Mouse (Mus musculus): ENCODE data around the gene Arid1b. TPM values are rescaled to one million over a fixed set of nuclear protein-coding genes. Genes with fewer than 3 reads are reported as not detected.
A peak's percentile ranks its signal among the peaks of the same experiment; 100 is the strongest.

Gene Arid1b
- total RNA-seq, 2 experiments from 2014 or later = 77.5 to 90.0 TPM

DNA sequence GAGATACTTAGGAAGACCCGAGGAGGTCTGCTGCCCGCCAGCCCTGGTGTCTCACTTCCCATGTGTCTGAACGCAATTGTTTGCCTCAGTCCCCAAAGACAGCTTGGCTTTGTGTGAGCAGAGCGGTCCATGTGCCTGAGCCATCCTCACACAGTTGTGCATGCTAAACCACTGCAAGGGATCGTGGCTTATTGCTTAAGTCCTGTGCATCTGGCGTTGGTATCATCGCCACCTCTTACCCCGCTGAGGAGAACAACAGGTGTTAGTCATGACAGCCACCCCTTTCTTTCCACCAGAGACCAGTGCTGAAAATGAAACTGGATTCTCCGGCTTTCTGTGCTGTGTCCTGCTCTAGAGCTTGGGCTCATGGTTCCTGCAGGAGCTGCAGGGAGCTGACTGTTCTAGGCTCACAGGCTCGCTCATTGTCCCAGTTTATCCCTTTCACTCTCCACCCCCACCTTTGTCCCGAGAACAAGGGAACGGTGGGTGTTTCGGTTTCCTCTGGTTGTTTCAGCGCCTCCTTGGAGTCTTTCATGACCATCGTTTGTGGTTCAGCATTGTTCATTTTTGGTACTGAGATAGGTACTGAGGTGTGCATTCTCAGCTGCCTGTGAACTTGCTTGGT, 171.2 kb downstream of the Arid1b start:
- DNase-seq (ENCODE audit: low spot score in 2 of 2) = peak in 1 of 2 experiments; percentile 41
- intact Hi-C loops (cut with DNase I) = no loop called here

DNA sequence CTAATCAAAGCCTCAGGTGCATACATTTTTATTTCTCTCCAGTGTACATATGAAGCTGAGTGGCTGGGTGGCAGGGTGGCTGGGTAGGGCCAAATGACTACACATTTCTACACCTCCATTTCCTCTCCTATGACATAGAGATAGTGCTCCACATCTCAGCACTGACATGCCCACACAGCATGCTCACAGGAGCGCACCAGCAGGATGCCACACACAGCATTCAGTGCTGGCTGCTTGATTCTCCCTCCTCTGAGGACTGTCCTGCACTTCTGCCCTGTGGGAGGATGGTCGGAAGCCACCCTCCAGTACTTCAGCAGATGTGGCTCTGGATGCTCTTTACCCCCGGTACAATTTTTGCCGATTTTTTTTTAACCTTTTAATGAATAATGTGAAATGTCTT, 172.0 kb downstream of the Arid1b start:
- intact Hi-C loops (cut with DNase I) = no loop called here

DNA sequence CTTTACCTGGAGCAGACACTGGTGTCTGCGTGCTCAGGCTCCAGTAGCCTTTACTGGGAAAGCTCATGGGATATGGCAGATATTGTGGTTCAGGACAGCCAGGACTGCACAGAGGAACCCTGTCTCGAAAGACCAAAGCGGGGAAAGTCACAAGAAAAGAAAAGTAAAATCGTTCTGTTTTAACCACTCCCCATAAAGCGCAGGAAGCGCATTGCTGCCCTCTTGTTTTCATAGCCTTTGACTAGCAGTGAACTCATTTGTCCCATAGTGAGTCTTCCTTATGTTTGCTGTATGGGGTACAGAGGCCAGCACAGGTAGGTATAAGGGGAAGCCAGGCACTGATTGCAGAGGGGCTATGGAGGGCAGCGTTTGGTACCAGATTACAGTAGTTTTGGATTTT, 173.9 kb downstream of the Arid1b start:
- intact Hi-C loops (cut with DNase I) = no loop called here
- DNase-seq (ENCODE audit: low spot score in 2 of 2) = no peak

More for the DNA sequence above, 172.0 kb downstream of the Arid1b start:
- DNase-seq (ENCODE audit: low spot score in 2 of 2) = no peak

DNA sequence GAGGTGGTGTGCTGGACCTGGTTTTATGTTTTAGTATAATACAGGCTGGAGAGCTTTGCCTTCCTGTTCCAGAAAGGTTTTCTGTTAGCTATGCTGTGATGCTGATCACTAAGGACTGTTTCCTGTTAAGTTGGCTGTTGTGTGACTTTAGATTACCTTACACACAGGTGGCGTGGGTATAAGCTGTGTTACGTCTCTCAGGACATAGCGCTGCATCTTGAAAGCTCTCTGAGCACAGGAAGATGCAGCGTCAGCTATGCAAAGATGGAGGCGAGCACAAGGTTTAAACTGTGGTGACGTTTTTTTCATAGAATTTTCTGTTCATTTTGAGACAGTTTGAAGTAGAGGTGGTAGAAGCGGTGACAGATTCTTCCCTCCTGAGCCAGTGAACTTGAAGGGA, 174.5 kb downstream of the Arid1b start:
- DNase-seq (ENCODE audit: low spot score in 2 of 2) = no peak
- intact Hi-C loops (cut with DNase I) = no loop called here

DNA sequence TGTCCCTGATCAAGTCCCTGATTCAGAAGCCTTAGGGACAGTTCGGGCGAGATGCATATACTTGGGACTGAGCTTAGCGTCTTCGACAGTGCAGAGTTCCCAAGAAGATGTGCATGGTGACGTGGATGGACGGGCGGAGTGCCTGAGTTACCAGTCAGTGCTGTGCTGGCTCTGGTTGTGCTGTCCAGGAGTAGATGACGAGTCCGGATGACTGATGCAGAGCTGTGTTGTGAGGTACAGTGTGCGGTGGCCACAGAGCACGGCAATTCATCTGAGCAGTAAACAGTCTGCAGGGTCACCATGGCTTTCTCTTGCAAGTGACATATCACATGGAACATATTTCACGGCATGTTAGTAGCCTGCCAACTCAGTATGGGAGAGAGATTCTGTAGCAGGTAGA, 176.2 kb downstream of the Arid1b start:
- intact Hi-C loops (cut with DNase I) = no loop called here
- no peak for DNase-seq (ENCODE audit: low spot score in 2 of 2)

DNA sequence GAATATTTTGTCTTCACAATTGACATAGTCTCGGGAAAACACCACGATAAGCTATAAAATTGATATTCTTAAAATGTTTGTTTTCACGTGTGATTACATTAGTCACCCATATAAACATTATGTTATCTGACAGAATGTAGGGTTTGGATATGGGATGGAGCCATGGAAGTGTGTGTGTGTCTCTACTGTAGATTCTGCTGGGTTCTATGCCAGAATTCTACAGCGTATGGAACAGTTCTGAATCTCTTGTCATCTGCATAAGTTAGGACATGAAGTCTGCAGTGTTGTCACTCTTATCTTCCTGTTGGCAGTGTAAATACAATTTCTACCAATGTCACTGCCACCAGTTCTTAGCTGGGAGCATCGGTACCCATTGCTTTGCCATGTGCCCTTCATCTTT, 177.3 kb downstream of the Arid1b start:
- no peak for DNase-seq (ENCODE audit: low spot score in 2 of 2)
- intact Hi-C loops (cut with DNase I) = no loop called here

DNA sequence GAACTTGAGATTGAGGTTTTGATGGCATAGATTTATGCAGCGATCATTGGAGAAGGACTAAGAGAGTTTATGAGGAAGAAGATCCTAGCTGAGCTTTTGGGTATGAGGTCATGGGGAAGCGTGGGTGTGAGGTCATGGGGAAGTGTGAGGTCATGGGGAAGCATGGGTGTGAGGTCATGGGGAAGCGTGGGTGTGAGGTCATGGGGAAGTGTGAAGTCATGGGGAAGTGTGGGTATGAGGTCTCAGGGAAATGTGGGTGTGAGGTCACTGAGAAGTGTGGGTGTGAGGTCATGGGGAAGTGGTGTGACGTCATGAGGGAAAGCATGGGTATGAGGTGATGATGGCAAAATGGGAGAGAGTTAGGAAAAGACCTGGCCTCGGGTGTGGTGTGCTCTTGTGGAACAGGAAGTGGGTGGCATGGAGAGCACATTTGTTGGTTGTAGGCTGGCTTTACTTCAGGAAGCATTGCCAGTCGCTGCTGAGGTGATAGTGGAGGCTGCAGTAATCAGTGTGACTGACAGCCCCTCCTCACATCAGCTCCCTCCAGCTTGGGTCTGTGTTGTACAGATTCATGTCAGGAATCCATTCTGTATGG, 180.4 kb downstream of the Arid1b start:
- no peak for DNase-seq (ENCODE audit: low spot score in 2 of 2)
- intact Hi-C loops (cut with DNase I) = no loop called here

DNA sequence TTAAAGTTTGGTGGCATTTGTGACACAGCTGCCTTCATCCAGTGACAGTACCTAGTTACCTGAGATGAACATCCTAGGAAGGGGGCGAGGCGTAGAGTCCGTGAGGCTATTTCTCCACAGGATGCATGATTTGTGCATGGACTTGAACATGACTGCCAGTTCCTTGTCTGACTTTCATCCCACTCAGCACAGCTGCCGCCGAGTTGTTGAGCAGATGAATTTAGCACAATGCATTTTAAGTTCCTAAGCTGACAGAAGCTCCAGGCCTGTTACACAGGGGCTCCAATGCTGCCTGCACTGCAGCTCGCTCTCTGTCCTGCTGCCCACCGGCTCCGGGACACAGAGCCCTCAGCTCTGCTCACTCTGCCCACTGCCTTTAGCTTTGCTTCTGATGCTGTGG, 181.4 kb downstream of the Arid1b start:
- intact Hi-C loops (cut with DNase I) = no loop called here
- DNase-seq (ENCODE audit: low spot score in 2 of 2) = peak in 1 of 2 experiments; percentile 55

DNA sequence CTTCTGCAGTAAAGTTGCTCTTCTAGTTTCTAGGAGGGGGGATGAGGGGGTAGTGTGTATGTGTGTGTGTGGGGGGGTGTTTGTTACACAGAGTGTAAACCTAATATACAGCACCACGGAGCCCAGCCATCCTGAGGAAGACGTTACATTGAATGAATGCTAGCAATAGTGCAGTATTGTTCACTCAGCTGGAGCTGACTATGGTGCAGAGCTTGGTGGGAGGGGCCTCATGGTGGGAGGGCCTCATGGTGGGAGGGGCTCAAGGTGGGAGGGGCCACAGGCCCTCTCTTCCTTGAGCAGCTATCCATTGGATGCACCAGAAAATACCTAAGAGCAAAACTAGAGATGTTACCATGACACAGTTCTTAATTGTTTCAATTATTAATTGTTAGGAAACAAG, 182.2 kb downstream of the Arid1b start:
- intact Hi-C loops (cut with DNase I) = no loop called here
- DNase-seq (ENCODE audit: low spot score in 2 of 2) = no peak

DNA sequence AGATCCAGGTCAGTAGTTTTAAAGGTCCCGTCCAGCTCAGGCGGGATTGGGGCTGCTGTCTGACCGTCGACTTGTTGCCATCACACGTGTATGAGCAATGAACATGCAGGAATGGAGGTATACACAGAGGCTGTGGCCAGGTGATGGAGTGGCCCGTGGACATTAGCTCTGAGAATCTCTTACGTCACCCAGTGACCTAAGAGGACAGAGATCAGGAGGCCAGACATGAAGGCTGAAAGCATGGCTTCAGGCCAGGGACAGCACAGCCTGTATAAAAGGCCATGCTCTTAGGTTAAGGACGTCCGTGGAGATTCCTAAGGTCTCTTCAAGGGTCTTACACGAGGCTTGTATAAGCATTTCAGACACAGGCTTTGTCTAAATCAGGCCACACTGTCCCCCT, 184.4 kb downstream of the Arid1b start:
- intact Hi-C loops (cut with DNase I) = no loop called here
- DNase-seq (ENCODE audit: low spot score in 2 of 2) = no peak

DNA sequence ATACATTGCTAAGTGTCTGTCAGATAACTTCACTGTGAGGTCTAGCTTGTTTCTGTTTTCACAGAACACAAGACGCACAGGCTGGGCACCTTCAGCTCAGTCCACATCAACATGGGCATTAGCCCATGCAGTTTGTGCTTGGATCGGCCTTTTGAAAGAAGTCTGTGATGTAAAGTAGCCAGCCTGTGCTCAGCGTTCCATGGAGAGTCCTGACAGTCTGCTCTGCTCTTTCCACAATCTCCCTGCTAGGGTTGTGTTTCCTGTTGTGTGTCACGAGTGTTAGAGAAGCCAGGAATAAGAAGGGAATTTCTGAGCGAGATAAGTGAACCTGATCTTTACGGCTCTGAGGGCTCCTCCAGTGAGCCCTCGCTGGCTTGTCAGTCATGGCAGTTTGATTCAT, 184.9 kb downstream of the Arid1b start:
- intact Hi-C loops (cut with DNase I) = no loop called here
- no peak for DNase-seq (ENCODE audit: low spot score in 2 of 2)

DNA sequence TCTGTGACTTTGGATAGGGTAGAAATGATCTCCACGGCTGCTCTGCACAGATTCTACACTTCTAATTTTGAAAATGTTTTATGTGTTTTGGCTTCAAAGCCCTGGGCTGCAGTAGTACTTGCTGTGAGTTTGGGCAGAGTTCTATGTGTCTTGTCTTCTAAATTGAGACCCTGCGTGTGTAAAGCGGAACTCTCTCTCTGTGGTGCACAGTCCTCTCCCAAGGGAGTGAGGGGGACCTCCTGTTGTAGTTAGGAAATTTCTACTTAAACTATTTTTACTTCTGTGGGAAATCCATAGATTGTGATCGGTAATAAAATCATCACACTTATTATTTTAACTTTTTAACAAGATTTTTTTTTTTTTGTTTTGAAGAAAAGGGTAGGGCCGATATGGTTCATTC, 185.3 kb downstream of the Arid1b start:
- intact Hi-C loops (cut with DNase I) = no loop called here
- no peak for DNase-seq (ENCODE audit: low spot score in 2 of 2)

DNA sequence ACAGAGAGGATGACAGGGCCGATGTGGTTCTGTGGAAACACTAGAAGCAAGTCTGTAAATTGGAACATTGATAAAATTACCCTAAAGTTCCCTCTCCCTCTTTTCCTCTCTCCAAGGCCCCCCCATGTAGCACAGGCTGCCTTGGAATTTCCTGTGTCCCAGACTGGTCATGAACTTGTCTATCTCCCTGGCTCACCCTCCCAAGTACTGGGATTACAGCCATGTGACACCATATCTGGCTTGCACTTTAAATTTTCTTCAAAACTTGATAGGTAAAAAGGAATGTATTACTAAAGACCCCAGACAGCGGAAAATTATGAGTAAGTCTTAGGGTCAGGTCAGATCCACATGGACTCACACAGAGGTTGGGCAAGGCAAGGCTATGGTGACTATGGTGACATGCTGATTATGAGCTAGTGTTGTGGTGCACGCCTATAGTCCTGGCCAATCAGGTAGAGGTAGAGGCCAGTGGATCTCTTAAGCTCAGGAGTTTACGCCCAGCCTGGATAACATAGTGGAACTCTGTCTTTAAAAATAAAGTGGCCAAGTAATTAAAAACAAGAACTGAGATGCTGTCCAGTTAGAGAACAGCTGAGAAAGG, 185.9 kb downstream of the Arid1b start:
- intact Hi-C loops (cut with DNase I) = loop anchor here (10.0 kb wide), 1 partner anchor 405 kb away; no protein-coding TSS in a partner anchor
- DNase-seq (ENCODE audit: low spot score in 2 of 2) = no peak

DNA sequence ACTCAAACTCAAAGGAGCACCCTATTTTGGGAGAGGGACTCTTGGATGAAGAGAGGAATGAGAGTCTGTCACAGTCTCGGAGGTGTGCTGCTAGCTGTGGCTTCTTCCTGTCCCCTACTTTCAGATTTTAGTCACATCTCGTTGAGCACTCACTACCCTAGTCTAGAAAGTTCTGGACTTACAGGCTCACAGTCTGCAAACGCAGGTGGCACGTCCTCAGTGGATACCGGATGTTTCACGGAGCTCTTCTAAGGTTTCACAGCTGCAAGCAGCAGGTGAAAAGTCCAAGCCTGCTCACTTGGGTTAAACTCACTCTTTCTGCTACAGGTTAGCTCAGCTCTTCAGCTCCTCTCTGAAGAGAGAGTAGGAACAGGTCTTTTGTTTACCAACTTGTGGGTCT, 186.8 kb downstream of the Arid1b start:
- no peak for DNase-seq (ENCODE audit: low spot score in 2 of 2)
- intact Hi-C loops (cut with DNase I) = loop anchor here (10.0 kb wide), 1 partner anchor 406 kb away; no protein-coding TSS in a partner anchor

DNA sequence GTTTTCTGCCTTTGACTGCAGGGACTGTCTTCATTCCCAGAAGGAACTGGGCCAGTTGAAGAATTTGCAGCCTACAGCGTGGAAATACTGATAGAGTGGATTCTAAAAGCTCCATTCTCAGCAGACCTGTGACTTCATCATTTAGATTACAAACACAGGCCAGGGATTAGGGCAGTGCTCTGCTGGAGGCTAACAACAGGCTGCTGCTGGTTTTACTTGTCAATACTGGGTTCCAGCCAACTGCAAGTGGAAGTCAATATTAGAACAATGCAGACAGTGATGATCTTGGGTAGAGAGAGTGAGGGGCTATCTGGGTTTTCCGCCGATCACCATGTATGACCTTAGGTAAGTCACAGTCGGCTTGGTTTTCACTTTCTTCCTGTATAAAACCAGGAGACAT, 188.4 kb downstream of the Arid1b start:
- DNase-seq (ENCODE audit: low spot score in 2 of 2) = no peak
- intact Hi-C loops (cut with DNase I) = loop anchor here (10.0 kb wide), 1 partner anchor 408 kb away; no protein-coding TSS in a partner anchor

DNA sequence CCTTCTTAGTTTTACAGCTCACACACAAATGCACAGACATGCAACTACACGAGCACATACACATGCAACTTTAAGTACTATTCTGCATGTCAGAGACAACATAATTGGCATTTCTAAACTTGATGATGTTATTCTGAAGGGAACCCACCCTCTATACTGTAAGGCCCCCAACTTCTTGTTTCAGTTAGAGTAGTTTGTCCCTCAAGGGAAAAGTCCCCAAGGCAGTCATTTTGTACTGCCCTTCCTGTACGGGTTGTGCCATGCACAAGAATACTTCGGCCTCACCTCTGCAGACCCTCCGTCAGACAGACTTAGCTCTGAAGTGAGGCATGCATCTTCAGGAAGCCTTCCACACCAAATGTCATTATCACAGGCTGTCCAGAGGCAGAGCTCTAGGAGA, 191.4 kb downstream of the Arid1b start:
- DNase-seq (ENCODE audit: low spot score in 2 of 2) = no peak
- intact Hi-C loops (cut with DNase I) = loop anchor here (10.0 kb wide), 1 partner anchor 411 kb away; no protein-coding TSS in a partner anchor

DNA sequence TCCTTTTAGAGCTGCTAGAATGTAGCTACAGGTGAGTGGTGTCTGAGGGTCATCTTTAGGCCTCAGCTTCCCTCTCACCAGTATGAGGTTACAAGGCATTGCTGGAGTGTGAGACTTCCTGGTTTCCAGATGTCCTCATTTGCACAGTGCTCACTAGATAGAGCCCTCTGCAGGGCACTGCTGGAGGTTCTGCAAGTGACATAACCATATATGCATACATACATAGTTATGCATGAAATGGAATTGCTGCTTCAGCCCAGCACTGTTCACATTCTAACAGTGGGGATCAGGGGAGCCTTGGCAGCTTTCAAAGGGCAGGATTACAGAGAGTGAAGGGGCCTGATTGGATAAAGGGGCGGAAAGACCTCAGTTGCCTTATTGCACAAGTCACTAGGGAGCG, 193.4 kb downstream of the Arid1b start:
- DNase-seq (ENCODE audit: low spot score in 2 of 2) = no peak
- intact Hi-C loops (cut with DNase I) = loop anchor here (10.0 kb wide), 1 partner anchor 413 kb away; no protein-coding TSS in a partner anchor

DNA sequence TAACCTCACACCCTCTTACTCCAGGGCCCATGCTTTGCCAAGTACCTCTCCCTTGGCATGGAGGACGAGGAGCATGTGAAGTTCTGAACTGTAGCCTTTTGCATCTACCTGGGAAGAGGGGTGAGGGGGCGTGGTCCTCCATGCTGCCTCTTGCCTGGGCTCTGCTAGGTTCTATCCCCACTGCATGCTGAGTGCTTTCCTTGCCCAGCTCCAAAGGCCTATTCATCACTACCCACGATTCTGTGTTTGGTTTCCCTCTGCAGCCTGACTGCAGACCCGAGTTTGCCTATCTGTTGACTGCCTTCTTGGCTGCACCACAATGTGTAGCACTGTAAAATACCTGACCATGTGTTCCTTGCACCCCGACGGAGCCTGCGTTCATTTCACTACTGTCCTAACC, 194.3 kb downstream of the Arid1b start:
- intact Hi-C loops (cut with DNase I) = loop anchor here (2.0 to 10.0 kb wide), 2 partner anchors 194 to 414 kb away; partner anchors contain the start of gene Arid1b
- no peak for DNase-seq (ENCODE audit: low spot score in 2 of 2)

DNA sequence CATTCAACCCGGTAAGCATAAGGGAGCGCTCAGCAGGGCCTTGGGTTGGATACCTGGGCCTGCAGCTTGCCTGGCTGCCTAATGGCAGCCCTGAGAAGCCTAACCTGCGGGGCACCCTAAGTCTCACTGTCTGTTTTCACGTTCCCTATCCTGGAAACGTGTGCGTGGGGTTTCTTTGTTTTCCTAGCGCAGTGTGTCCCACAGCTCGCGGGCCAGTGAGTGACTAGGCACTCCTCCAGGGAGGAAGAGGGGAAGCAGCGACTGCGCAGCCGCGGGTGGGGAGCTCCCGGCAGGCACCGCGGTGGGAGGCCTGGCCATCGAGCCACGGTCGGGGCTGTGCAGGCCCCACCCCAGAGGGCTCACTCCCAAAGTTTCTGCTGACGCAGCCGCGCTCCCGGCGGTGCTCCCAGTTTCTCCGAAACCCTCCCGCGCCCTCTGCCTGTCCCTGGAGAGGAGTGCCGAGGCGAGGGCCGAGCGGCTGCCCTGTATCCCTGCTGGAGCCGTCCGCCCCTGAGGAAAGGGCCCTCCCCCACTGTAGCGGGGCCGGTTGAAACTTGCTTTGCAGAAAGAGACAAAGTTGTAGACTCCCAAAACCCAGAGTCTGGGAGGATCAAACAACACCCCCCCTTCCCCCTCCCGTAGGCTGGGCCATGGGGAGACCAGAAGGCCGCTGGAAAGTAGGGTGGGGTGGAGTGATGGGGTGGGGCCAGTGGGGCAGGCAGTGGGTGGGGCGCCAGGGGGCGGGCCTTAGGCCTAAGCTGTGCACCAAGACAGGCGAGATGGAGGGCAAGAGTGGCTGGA, 195.6 kb downstream of the Arid1b start:
- intact Hi-C loops (cut with DNase I) = loop anchor here (2.0 to 10.0 kb wide), 2 partner anchors 195 to 415 kb away; partner anchors contain the start of gene Arid1b

DNA sequence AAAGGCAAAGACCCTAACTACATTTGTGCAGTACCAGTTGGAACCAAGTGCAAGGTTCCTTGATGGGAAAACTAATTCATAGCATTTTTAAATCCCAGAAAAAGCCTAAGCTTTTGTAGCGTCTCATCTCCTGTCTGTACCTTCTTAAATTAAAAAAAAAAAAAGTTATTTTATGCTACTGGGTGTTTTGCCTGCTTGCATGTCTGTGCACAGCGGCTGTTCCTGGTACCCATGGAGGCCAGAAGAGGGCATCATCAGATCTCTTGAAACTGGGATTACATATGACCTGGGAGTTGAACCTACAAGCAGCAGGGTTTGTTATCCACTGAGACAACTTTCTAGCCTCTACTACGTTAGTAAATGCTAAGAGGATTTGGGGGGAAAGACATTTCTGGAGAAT, 196.2 kb downstream of the Arid1b start:
- no peak for DNase-seq (ENCODE audit: low spot score in 2 of 2)
- intact Hi-C loops (cut with DNase I) = no loop called here

More for the DNA sequence above, 195.6 kb downstream of the Arid1b start:
- peak; percentile 91 for DNase-seq (ENCODE audit: low spot score in 2 of 2)
